Mouse (Mus musculus) hindbrain, postnatal 0 days (tissue): ENCODE data around the gene Fxn. TPM values are rescaled to one million over a fixed set of nuclear protein-coding genes. Genes with fewer than 3 reads are reported as not detected.
"Not testable (repeated sequence)": the region's sequence is repeated elsewhere in the genome, so short reads cannot be mapped to it uniquely, and the experiment has no call there.

Source experiments
- ATAC-seq: fragments of 200-750 bp; cut with Nextera tagmentation; 2 replicates; pipeline ENCODE4 v1.8.0; 2017; ENCODE audit warnings: mild to moderate bottlenecking, moderate TSS enrichment, moderate library complexity
- DNase-seq: peaks from one replicate; pipeline ENCODE4 v3.0.0-alpha.2; 2015; ENCODE audit warnings: low spot score
- H3K27ac ChIP-seq: fragments of 300-500 bp; sonication (generic); 2 replicates; pipeline ENCODE4 v1.5.1; 2014; ENCODE audit warnings: mild to moderate bottlenecking
- H3K27me3 ChIP-seq: fragments of 300-500 bp; sonication (generic); 2 replicates; pipeline ENCODE4 v1.6.1; 2014; ENCODE audit warnings: low read length, mixed read lengths; ENCODE audit not compliant: insufficient read depth
- H3K36me3 ChIP-seq: fragments of 300-500 bp; sonication (generic); 2 replicates; pipeline ENCODE4 v1.6.1; 2014; ENCODE audit warnings: low read length, mixed read lengths; ENCODE audit not compliant: insufficient read depth
- H3K4me1 ChIP-seq: fragments of 300-500 bp; sonication (generic); 2 replicates; pipeline ENCODE4 v1.6.1; 2014; ENCODE audit warnings: antibody characterized with exemption, low read length, mixed read lengths; ENCODE audit not compliant: insufficient read depth
- H3K4me2 ChIP-seq: fragments of 300-500 bp; sonication (generic); 2 replicates; pipeline ENCODE4 v1.6.1; 2014; ENCODE audit warnings: low read depth, mild to moderate bottlenecking, low read length, moderate library complexity, mixed read lengths
- H3K4me3 ChIP-seq: fragments of 300-500 bp; sonication (generic); 2 replicates; pipeline ENCODE4 v1.5.1; 2014; ENCODE audit warnings: low read length
- H3K9ac ChIP-seq: fragments of 300-500 bp; sonication (generic); replicated peaks from 2 replicates; pipeline ENCODE4 v1.6.1; 2014; ENCODE audit warnings: mild to moderate bottlenecking, low read length, moderate library complexity, mixed read lengths
- H3K9me3 ChIP-seq: fragments of 300-500 bp; sonication (generic); 2 replicates; pipeline ENCODE4 v1.6.1; 2016; ENCODE audit warnings: low read length, mixed read lengths
- CTCF ChIP-seq: IDR thresholded peaks from 2 replicates; pipeline ENCODE4 v1.5.1; 2016; ENCODE audit warnings: antibody characterized with exemption, control low read depth, low read depth
- WGBS: fragments of 180-500 bp; shearing (Covaris S2); extraction: QIAGEN DNeasy Blood & Tissue Kit; methylation state at CpG from one replicate; pipeline ENCODE4 v1.1.7; 2014; 5-methylcytosine and 5-hydroxymethylcytosine counted together
- polyA plus RNA-seq: library from polyadenylated mRNA; unstranded; fragments of >200 nt; fragmentation: Nextera tagmentation; extraction: Ambion mirVana; gene quantifications from 2 replicates; pipeline ENCODE4 v1.2.1, GENCODE M21; 2015
- total RNA-seq: library from RNA; depleted of rRNA; stranded (reverse); fragments of >200 nt; gene quantifications from 2 replicates; pipeline ENCODE4 v1.2.3, GENCODE M21; 2014

The Fxn gene
- total and polyA plus RNA-seq, 2 experiments from 2014 or later: 28.5 to 47.7 TPM

DNA sequence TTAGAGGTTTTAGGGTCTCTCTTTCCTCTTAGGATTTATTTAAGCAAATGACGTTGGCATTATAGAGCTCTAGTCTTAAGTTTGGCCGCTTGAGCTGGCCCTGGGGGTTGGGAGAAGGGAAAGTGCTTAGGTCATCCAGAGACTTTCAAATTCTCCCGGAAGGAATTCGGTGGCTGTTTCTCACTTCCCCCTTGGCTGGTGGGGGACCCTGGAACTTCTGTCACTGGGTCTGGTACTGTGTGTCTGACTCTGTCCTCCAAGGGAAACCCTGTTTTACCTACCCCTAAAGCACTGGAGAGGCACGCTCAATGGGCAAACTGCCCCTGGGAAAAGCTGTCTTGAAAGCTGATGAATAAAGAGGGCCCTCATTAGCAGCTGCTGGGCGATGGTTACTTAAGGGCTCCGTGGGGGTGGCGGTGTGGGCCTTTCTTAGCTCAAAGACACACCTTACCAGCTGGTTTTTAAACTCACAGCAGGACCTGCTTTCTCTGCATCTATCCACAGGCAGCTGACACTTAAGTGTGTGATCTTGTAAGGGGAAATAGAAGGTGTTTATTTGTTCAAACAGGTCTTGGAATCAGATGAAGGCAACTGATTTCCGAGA lies 26.6 kb downstream of the Fxn start:
- Histone ChIP-seq H3K4me3 (no peak overlapping the region), H3K4me1 (peaks cover 6% of the 10 kb centered on the region; the same call in 1 of the 2 replicates), H3K27ac (no peak overlapping the region), H3K4me2 (no peak overlapping the region), H3K36me3 (no peaks in the 10 kb centered on the region), H3K9ac (no peak overlapping the region), H3K9me3 (no peaks in the 10 kb centered on the region), H3K27me3 (no peaks in the 10 kb centered on the region)
- 36% methylated on average over 9 of the region's 9 CpGs for WGBS
- no peak for TF ChIP-seq CTCF
- no peak for DNase-seq
- no peak for ATAC-seq

DNA sequence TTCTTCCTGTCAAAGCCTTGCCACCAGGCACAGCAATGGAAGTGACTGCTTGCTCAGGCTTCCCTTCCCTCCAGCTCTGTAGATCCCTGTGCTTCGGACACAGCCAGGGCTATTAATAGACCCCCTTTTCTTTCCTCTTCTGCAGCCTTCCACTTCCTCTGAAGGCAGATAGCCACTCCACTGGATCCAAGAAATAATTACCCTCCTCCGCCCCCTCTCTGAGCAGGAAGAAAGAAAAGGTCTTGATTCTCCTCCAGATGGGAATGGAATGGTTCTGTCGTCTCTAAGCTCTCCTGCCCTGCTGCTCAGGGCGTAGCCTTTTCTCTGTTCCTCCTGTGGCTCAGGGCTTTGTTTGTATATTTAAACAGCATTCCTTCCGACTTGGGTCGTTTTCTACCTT lies 28.5 kb downstream of the Fxn start:
- no peak overlapping the region for H3K4me3 ChIP-seq
- TF ChIP-seq CTCF: no peak
- 11% methylated on average over 6 of the region's 6 CpGs for WGBS
- no peak overlapping the region for H3K27ac ChIP-seq
- no peak overlapping the region for H3K9ac ChIP-seq
- H3K27me3 ChIP-seq: no peaks in the 10 kb centered on the region
- no peak overlapping the region for H3K4me2 ChIP-seq
- DNase-seq (no peak), ATAC-seq (no peak)
- H3K4me1 ChIP-seq: peaks cover 6% of the 10 kb centered on the region; the same call in 1 of the 2 replicates
- H3K9me3 ChIP-seq: no peaks in the 10 kb centered on the region
- no peaks in the 10 kb centered on the region for H3K36me3 ChIP-seq

DNA sequence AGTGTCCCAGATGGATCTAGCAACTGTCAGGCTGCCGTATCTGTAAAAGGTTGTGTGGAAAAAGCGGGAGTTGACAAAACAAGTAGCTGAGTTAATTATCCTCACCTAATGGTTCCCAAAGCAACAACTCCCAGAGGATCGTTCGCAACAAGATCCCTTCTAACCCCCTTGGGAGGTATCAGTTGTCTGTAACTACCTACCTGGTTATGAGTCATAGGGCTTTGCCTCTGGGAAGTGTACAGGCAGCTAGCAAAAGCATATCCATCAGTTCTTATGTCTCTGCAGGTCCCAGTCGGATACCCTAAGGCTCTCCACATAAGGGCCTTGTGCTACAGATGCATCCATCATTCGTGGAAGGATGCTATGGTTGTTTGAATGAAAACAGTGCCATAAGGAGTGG lies 37.1 kb downstream of the Fxn start:
- DNase-seq (no peak), ATAC-seq (no peak)
- Histone ChIP-seq H3K9ac (no peak overlapping the region), H3K4me3 (no peak overlapping the region), H3K4me1 (no peaks in the 10 kb centered on the region), H3K36me3 (no peaks in the 10 kb centered on the region), H3K27ac (no peak overlapping the region), H3K9me3 (no peaks in the 10 kb centered on the region), H3K4me2 (no peak overlapping the region), H3K27me3 (no peaks in the 10 kb centered on the region)
- WGBS: 83% methylated on average over 6 of the region's 6 CpGs
- no peak for TF ChIP-seq CTCF

DNA sequence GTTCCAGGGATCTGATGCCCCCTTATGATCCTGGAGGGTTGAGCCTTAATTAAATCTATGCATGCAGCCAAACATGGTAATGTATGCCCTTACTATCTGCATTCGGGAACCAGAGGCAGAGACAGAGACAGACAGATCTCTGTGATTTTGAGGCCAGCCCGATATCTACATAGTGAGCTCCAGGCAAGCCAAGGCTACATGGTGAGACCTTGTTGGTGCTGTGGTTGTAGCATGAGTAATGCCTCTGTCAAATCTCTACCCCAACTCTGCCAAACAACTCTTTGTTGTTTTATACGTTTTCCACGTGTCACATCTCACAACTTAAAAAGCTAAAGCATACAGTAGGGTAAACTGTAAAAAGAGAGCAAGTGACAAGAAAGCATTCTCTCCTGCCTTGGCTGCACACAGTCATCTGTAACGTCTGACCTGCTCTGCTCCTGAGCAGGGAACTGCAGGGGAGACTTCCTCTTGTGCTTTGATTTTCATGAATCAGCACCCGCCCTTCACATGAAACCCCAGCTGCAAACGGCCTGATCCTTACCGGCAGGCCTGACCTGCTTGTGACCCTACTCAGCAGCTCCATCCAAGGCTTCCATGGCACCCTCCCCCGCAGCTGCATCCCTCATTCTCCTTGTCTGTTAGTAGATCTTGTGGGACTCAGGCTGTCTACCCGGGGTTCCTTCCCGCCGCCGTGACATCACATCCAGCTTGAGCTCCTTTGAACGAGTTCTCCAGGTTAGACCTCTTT lies 38.4 kb downstream of the Fxn start:
- 29% methylated on average over 14 of the region's 14 CpGs for WGBS
- H3K9me3 ChIP-seq: no peaks in the 10 kb centered on the region
- no peak for ATAC-seq

DNA sequence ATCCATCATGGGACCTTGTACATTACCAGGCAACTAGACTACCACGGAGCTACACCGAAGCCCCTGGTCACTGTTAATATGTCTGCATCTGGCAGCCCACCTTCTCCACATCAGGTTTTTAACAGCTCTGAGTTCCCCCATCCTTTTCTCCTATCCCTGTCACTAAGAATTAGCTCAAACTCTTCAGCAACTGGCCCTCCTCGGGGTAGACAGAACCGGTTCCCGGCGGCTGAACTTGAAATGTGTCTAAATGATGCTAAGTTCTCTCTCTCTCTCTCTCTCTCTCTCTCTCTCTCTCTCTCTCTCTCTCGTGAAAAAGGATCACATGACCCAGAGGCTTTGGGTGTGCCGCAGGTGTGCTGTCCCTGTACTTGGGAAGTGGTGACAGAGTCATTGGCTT lies 39.1 kb downstream of the Fxn start:
- DNase-seq: no peak
- no peaks in the 10 kb centered on the region for H3K4me1 ChIP-seq
- no peaks in the 10 kb centered on the region for H3K27me3 ChIP-seq
- no peak overlapping the region for H3K9ac ChIP-seq
- no peak overlapping the region for H3K4me2 ChIP-seq
- ATAC-seq: no peak
- no peaks in the 10 kb centered on the region for H3K9me3 ChIP-seq
- 81% methylated on average over 8 of the region's 8 CpGs for WGBS
- H3K27ac ChIP-seq: no peak overlapping the region
- no peak for TF ChIP-seq CTCF
- no peaks in the 10 kb centered on the region for H3K36me3 ChIP-seq
- H3K4me3 ChIP-seq: no peak overlapping the region

More for the DNA sequence above, 38.4 kb downstream of the Fxn start:
- TF ChIP-seq CTCF: no peak
- H3K4me1 ChIP-seq: no peaks in the 10 kb centered on the region
- H3K9ac ChIP-seq: no peak overlapping the region
- no peak overlapping the region for H3K4me3 ChIP-seq
- no peak overlapping the region for H3K4me2 ChIP-seq
- H3K36me3 ChIP-seq: no peaks in the 10 kb centered on the region
- no peak overlapping the region for H3K27ac ChIP-seq
- no peaks in the 10 kb centered on the region for H3K27me3 ChIP-seq
- no peak for DNase-seq

DNA sequence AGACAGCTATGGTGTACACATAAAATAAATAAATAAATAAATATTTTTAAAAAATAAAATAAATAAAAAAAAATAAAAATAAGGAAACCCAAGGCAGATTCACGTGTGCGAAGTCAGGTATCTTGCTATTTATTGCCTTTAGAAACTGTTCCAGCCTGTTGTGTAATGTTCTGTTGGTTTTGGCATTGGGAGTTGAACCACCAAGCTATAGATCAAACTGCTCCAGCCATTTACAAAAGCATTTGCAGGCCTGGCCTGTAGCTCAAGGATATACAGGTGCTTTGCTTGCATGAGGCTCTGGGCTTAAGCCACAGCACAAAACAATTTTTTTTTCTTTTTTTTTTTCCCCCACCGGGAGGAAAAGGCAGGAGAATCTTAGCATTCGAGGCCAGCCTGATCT lies 42.4 kb downstream of the Fxn start:
- Histone ChIP-seq H3K27me3 (no peaks in the 10 kb centered on the region), H3K27ac (no peak overlapping the region), H3K4me2 (no peak overlapping the region), H3K4me1 (no peaks in the 10 kb centered on the region), H3K9ac (no peak overlapping the region), H3K36me3 (no peaks in the 10 kb centered on the region), H3K9me3 (no peaks in the 10 kb centered on the region), H3K4me3 (no peak overlapping the region)
- ATAC-seq (no peak), DNase-seq (no peak)
- WGBS: 86% methylated on average over 4 of the region's 4 CpGs
- no peak for TF ChIP-seq CTCF

DNA sequence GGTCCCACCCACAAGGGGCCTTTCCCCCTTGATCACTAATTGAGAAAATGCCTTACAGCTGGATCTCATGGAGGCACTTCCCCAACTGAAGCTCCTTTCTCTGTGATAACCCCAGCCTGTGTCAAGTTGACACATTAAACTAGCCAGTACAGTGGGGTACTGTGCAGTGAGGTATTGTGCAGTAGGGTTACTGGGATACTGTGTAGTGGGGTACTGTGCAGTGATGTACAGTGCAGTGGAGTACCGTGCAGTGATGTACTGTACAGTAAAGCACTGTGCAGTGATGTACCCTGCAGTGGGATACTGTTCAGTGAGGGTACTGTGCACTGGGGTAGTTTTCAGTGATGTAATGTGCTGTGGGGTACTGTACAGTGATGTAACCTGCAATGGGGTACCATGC lies 48.0 kb downstream of the Fxn start:
- ATAC-seq, H3K9ac ChIP-seq, DNase-seq, H3K4me1 ChIP-seq, H3K36me3 ChIP-seq, H3K27me3 ChIP-seq, H3K27ac ChIP-seq, H3K9me3 ChIP-seq, H3K4me2 ChIP-seq, H3K4me3 ChIP-seq: not testable (repeated sequence)
- 95% methylated on average over 1 of the region's 1 CpGs for WGBS
